Mouse (Mus musculus): ENCODE results near the gene Pfn3.
A peak's percentile ranks its signal among the peaks of the same experiment; 100 is the strongest.
"Not testable (repeated sequence)": the region's sequence is repeated elsewhere in the genome, so short reads cannot be mapped to it uniquely, and the experiment has no call there.

Gene Pfn3

DNA sequence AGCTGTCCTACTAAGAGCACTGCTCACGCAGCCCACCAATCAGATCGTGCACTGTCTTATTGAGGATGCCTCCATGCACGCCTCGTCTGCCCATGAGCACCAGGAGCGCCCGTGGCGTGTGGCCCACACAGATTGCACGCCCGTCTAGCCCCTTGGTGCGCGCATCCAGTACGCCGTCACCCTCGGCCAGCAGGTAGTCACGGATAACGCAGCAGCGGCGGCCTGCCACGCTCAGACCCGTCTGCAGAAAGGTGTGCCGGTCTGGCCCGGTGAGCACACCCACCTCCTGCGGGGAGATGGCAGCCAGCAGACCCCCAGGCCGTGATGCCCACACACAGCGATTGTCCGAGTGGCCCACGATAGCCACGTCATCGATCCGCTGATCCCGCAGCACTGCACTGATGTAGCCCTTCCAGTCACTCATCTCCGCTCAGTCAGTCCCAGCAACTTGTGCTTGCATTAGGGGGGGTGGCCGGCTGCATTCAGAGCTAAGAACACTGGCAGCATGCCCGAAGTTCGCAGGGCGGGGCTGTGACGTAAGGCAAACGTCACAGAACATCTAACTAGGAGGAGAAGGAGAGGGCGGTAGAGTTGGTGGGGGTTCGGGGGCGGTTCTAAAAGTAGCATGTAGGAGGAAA lies at the start of gene Pfn3:
Gene Pfn3, minus strand, starts transcription at position 490 of the 638 bp plus-strand sequence.
- DNase-seq, result peak; percentile 83

DNA sequence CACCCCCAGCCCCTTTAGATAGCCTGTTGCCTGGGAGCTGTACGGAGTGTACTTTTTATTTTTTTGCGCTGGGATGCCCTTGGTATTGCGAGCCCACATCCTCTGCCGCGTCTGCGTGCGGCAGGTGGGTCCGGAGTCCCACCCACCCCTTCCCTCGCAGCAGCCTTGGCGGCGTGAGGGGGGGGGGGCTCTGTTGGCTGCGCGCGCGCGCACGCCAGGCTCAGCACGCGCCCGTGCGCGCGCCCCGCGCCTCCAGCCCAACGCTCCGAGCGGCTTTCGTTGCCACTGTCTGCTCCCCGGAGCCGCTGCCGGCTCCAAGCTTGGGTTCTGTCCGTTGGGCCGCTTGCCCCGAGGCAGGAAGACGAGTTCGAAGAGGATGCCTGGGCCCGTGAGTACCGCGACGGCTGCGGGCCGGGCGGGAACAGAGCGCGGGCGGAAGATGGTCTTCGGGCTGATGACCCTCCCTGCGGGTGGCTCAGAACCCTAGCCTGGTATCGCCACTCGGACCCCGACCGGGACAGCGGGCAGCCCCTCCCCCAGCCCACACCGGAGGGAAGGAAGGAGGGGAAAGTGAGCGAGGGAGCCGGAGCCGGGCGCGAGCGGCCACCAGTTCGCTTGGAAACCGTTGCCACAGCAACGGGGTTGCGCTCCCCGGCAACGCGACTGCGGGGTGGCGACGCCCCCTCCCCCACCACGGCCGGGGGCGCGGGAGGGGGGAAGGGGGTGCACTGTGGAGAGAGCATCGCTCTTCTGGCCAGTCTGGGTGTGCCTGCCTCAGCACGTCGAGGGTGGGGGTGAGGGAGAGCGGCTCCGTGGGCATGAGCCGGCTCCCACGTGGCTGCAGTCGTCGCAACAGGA lies 49.2 kb upstream of the Pfn3 start, which contains the start of gene Prr7:
Gene Prr7, plus strand, starts transcription at position 241 of the 858 bp plus-strand sequence.
- peak; percentile 83 for DNase-seq

DNA sequence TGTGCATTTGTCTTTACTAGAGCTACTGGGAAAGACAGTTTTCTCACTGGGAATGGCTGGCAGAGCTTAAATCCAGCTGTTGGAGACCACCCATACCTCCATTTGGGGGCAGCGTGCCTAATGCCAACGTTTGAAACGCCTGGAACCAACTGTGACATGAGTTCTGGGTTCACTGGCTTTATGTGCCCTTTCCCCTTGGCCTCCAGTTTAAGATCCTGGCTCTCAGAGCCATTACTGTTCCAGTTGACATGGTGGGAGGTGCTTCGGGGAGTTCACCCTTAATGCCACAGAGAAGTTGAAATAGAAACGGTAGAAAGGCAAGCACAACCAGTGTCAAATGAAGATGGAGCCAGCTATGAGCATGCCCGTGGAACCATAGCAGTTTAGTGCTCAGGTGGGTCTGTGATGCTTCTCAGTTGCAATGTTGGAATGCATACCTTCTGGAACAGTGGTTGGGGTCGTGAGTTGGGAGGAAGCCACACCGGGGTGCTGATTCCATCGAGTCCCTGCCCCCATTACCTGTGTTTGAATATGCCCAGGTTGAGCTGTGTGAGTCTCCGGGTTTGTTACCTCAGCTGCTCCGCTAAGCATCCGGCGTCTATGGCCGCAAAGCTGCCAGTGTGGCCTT lies 48.5 kb upstream of the Pfn3 start:
- no peak for DNase-seq

DNA sequence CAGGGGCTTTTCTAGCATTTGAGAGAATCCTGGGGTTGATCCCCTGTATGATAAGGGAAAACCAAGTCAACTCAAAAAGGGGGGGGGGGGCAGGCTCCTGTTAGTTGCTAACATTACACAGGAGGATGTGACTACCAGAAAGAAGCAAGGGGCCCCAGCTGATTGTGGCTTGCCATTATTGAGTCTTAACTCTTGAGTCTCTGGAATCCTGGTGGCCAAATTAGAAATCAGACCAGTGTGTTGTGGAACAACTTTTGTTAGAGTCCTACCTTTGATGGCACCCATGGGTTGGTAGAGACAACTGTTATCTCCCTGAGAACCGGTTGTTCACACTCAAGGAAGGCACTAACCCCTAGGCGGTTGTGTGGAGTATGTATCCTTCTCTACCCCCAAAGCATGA lies 47.9 kb upstream of the Pfn3 start:
- DNase-seq, result no peak

DNA sequence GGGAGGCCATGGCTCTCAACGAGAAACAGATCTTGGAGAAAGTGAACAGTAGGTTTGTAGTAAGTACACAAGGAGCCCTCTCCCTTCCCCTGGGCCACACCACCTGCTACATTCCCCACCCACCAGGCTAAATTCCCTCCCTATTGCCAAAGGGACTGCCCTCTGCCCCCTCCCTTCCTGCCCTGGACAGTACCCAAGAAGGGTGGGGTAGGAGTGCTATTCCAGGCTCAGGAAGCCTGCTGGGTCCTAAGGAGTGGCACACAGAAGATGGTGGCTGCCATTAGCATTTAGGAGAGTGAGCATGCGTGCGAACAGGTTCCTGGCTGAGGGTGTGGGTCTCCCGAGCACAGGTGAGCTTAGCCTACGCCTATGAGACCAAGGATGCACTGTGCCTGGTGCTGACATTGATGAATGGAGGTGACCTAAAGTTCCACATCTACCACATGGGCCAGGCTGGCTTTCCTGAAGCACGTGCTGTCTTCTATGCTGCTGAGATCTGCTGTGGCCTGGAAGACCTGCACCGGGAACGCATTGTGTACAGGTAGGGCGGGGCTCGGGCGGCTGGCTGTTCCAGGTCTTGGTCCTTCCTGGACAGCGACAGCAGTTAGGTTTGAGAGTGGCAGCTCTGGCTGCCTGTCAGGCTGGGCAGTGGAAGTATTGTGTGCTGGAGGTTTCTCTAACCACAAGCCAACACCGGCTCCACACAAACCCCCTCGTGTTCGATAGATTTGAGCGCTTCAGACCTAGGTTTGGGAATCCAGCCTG lies 36.9 kb upstream of the Pfn3 start:
- no peak for DNase-seq

GRCm38 (mm10) chr13:55451296-55451695 lies 36.3 kb upstream of the Pfn3 start:
- no peak for DNase-seq

DNA sequence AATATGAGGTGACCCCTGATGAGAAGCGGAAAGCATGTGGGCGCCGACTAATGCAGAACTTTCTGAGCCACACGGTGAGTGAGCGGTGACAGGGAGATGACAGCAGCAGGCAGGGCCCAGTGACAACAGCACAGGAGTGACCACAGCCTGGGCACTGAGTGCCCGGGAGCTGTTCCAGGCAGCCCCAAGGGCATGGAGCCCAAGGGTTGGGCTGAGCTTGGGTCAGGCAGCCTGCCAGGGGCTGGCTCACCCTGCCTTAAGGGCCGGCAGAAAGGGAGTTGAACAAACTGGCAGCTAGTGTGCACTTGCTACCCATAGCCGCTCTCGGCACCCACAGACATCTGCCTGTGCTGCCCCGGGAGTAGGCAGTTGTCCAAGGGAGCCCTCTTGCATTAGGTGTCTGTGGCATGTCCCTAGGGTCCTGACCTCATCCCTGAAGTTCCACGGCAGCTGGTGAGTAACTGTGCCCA lies 35.5 kb upstream of the Pfn3 start:
- DNase-seq, result peak; percentile 50

DNA sequence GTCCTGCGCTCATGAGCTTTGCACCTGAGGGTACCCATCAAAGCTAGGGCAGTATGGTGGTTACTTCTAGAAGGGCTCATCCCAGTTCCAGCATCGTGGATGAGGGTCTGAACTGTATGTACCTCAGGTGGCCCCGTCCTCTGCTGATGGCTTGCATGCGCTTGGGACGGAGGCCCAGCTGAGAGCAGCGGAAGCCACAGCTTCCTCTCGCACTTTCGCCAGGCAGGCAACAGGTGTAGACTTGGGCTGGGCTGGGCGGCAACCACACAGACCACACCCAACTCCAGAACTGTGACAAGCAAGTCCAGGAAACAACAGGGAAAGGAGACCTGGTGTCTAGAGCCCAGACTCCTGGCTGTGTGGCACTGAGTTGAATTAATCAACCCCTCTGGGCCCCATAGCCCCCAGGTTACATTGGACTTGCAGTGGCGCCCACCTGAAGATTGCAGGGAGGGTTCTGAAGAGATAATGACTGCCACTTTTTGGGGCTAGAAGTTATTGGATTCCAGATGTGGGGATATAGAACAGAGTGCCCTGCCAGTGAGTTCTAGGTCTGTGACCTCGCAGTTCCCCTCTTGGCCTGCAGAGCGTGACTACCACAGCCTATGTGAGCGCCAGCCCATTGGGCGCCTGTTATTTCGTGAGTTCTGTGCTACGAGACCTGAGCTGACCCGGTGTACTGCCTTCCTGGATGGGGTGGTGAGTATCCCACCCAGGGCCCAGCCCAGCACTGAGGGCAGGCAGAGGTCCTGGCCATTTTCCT lies 34.8 kb upstream of the Pfn3 start:
- DNase-seq, result no peak

DNA sequence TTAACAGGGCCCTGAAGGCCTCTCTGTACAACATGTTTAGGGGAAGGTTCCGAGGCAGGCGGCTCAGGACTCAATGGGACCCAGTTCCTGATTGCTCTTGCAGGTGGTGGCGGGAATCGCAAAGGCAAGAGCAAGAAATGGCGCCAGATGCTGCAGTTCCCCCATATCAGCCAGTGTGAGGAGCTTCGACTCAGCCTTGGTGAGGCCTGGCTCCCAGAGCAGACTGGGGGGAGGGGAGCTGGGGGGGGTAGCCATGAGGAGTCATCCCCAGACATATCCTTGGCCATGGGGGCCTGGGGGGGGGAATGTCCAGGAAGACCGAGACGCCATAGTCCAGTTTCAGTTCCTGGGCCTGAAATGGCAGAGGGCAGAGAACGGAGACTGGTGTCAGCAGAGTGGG lies 34.2 kb upstream of the Pfn3 start:
- no peak for DNase-seq

DNA sequence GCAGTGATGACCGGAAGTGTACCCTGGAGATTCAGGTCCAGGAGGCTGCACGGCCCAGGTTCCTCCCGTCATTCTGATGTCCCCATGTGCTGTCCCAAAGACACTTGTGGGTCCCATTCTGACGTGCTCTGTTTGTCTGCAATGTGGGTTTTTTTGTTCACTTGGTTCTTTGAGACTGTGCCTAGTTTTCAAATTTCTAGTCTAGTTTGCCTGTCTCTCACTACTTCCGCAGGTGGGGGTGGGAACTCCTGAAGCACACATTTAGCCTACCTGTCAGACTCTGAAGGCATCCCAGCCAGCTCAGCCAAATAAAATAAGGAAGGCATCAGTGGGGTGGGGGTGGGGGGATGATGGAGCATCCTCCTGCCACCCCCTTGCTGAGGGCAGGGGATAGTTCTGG lies 33.1 kb upstream of the Pfn3 start:
- no peak for DNase-seq

GRCm38 (mm10) chr13:55447543-55447943 lies 32.5 kb upstream of the Pfn3 start:
- no peak for DNase-seq

DNA sequence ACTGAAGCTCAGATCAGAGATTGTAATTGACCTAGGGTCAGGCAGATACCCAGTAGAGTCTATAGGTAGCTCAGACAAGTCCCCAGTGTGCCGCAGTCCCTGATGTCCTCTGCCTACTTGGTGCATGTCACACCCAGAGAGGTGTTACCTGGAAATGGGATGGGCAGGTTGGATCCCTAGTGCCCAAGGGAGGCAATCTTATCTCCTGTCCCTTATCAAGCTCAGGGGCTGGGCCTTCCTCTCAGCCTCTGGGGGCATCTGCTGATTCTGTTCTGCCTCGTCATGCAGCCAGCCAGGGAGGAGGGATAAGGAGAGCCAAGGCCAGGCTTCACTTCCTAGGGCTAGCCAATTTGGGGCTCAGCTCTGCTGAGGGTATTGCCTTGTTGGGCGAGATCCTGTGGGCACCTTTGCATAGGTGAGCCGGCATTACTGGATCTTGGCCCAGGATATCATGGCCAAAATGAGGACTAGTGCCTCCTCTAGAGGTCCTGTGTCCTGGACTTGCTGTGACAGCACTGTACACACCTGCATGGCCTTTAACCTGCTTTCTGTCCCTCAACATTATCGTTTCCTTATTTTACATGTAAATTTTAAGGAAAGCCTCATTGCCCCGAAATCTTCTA lies 31.6 kb upstream of the Pfn3 start:
- DNase-seq, result no peak

- no peak for DNase-seq
Measured at GRCm38 (mm10) chr13:55445361-55446091, 30.5 kb upstream of the Pfn3 start.

DNA sequence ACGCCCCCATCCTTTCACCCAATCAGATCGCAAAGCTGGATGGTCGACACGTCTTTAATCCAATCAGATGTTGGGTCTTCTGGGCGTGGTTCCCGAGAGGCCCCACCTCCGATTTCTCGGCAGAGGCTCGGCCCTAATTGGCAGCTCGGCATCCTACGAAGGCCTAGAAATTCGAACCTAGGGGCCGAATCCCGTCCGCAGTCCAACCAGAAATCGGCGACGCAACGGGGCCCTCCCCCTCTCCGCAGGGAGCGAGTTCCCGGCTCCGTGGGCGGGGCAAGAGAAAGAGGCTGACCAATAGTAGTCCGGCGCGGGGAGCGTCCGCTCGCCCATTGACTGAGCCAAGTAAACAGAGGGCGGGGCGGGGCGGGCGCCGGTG lies 29.9 kb upstream of the Pfn3 start, which contains the start of gene Grk6:
Gene Grk6, plus strand, starts transcription at position 136 of the 379 bp plus-strand sequence.
- peak; percentile 98 for DNase-seq

- peak; percentile 76 for DNase-seq
Measured at GRCm38 (mm10) chr13:55444286-55444936, 29.4 kb upstream of the Pfn3 start.

GRCm38 (mm10) chr13:55443799-55444285 lies 28.8 kb upstream of the Pfn3 start:
- no peak for DNase-seq

GRCm38 (mm10) chr13:55437111-55437629 lies 22.1 kb upstream of the Pfn3 start:
- DNase-seq, result not testable (repeated sequence)

DNA sequence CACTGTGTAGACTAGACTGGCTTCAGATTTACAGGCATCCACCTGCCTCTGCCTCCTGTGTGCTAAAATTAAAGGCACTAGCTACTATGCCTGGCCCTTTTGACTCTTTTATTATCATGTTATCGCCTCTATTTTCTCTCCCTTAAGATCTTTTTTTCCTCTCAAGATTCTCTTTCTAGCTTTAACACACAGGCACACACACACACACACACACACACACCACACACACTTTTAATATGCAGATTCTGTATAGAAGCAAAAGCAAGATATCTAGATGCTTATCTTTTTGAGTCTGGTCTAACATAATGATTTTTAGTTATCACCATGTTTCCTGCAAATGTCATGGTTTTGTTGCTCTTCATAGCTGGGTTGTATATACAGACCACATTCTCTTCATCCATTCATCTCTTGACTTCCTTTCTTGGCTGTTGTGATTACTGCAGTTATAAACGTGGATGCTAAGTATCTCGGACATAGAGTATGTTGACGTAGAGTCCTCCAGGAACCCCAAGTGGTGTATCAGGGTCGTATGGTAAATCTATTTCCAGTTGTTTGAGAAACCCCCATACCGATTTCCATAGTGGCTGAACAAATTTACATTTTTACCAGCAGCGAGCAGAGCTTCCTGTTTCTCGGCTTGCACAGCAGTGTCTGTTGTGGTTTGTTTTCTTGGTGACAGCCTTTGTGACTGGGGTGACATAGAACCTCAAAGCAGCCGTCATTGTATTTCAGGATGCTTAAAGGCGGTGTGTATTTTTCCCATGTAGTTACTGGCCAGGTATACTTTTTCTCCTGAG lies 17.1 kb upstream of the Pfn3 start:
- no peak for DNase-seq

DNA sequence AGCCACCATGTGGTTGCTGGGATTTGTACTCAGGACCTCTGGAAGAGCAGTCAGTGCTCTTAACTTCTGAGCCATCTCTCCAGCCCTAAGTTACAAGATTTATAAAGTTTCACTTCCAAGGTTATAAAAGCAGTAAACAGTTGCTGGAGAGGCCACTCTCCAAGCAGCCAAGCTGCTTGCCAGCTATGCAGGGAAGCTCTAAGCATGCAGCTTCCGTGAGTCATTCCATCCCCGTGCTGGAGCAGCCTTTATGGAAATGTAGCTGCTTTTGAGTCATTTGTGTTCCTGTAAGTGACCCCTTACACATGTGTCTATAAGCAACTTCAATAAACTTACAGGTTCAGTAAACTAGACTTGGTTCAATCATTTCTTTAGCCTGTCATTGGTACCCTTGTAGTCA lies 15.5 kb upstream of the Pfn3 start:
- no peak for DNase-seq

All from right cerebral cortex, postnatal 4 days (tissue).